Mouse (Mus musculus) embryo, embryonic 11 days (tissue): ENCODE measurements at regions not wholly inside any gene's neighbourhood (a gene's known extent, or its start where the extent isn't known, plus 50 kb on each side); places are given as distances from the start of the nearest gene placed in this dataset.
A peak's percentile ranks its signal among the peaks of the same experiment; 100 is the strongest.

Experiments used
- DNase-seq: peaks from one replicate; pipeline ENCODE4 v3.0.0-alpha.2; 2015

- DNase-seq: no peak
These were observed 325.0 kb downstream of the Gm49356 start for GRCm38 (mm10) chr15:59214096-59214495.

DNA sequence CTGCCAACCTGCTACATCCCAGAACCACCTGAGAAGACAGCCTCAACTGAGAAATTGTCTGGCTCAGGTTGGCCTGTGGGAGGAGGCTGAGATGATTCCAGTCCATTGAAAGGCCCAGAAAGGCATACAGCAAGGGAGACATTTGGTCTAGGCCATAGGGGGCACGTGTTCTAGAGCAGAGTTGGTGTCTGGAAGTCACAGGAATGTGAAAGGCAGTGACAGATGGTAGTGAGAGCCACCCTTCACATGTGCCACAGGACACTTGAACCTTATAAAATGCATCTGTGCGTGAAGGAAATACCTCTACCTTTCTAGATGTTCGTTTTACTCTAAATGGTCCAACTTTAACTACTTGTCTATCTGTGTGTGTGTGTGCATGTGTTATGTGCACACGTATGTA lies 326.1 kb downstream of the Gm49356 start:
- DNase-seq: no peak

- DNase-seq: no peak
These were observed 328.4 kb downstream of the Gm49356 start for GRCm38 (mm10) chr15:59217481-59217880.

- no peak for DNase-seq
These were observed 329.8 kb downstream of the Gm49356 start for GRCm38 (mm10) chr15:59218916-59219315.

GRCm38 (mm10) chr15:59225637-59226036 lies 336.5 kb downstream of the Gm49356 start:
- DNase-seq: no peak

- DNase-seq: no peak
These were observed 338.2 kb downstream of the Gm49356 start for GRCm38 (mm10) chr15:59227293-59227692.

DNA sequence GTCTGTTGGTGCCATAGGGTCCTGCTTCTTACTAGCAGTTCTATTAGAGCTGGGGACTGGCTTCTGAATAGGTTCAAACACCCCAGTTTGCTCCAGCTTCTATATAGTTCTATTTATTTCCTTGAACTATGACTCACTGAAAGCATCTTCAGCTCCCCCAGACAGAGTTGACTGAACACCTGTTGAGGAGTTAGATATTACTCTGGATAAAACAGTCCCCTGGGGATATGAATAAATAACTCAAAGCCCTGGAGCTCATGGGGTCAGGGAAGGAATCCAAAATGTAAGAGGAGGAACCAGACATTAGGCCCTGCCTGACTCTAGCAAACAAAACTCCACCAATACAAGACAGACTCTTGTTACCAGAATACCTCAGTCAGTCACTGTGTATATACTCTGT lies 341.4 kb downstream of the Gm49356 start:
- DNase-seq: no peak

DNA sequence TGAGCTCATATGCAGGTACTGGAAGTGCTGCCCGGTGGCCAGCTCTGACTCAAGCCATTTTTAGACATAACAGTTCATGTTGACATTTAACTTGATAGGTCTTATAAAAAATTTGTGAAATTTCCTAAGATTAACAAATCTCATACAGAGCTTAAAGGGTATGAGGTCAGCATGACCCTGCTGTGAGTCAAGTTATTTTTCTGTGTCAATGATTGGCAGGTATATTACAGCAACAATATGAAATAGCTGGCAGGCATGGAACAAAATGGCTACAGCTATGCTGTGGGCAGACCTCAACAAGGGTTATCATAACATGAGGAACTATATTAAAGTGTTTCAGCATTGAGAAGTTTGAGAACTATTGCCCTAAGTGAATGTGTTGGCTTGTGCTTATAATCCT lies 342.6 kb downstream of the Gm49356 start:
- DNase-seq: no peak

DNA sequence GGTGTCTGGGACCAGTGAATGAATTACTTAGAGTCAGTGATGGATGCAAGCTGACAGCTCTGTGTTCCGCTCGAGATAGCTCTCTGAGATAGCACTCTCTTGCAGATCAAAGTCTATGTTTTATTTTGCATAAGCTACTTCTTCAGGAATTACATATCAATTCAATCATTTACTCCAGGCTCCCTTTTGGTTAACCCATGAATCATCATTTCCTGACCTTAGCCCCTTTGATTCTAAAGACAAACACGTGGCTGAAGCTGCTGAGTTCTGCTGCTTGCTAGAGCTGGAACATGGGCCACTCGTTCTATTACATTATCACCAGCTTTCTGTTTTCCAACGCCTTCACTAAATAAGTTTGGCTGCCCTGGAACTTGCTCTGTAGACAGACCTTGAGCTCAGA lies 343.2 kb downstream of the Gm49356 start:
- DNase-seq: no peak

DNA sequence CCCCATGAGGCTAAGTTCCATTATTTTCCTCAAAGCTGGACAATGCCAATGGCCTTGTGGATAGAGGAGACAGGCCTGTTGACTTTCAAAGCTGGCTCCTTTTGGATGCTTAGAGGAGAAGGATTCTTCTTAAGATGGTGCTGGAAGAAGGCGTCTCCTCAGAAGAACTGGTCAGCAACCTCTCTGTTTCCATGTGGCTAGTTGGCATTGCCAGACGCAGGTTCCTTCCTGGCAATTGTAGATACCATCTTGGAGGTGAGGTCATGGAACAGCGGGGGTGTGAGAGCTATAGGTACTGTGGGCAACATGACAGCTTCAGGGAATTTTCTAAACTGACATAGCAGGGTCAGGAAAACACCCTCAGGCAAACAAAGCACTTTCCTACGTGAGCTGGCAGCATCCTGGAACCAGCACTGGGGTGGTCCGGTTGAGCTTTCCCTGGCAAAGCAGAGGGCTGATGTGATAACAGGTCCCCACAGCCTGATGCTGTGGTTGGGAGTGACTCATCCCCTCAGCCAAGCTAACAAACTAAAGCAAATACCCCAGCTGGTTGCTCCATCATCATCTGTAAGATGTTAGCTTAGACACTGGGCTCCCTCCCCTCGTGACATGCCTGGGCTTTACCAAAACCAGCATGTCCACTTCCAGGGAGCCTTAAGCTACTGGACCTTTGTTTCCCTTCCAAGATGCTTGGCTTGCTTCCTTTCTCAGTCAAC lies 348.5 kb downstream of the Gm49356 start:
- DNase-seq: no peak

GRCm38 (mm10) chr15:59241752-59242151 lies 352.7 kb downstream of the Gm49356 start:
- DNase-seq: no peak

DNA sequence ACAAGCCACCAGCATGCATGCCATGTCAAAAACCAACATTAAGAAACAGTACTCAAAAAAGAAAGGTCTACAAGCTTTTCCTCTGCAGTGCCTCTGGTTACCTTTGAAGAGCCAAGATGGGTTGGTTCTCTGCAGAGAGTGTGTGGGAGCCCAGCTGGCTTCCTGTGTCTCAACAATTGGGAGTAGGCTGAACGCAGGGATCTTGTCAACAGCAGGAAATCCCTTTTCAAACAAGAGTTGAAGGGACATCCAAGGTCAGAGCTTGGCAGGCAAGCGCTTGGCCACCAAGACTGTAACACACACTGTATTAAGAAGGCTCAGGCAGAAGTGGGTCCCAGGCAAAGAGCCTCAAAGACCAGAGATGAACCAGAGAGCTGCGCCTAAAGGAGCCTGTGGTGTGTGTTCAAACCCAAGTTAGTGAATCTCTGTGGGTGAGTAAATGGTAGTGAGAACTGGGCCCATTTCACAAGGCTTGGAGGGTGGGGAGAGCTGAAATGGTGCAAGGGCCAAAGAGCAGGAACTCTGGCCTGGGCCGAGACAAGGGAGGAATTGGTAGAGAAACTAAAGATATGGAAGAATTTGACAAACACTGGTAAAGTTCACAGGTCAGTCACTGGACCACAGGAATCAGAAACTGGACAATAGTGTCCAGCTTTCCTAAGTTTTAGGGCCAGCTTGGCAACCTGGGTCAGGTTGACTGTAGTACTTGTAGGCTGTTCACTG lies 357.0 kb downstream of the Gm49356 start:
- no peak for DNase-seq

DNA sequence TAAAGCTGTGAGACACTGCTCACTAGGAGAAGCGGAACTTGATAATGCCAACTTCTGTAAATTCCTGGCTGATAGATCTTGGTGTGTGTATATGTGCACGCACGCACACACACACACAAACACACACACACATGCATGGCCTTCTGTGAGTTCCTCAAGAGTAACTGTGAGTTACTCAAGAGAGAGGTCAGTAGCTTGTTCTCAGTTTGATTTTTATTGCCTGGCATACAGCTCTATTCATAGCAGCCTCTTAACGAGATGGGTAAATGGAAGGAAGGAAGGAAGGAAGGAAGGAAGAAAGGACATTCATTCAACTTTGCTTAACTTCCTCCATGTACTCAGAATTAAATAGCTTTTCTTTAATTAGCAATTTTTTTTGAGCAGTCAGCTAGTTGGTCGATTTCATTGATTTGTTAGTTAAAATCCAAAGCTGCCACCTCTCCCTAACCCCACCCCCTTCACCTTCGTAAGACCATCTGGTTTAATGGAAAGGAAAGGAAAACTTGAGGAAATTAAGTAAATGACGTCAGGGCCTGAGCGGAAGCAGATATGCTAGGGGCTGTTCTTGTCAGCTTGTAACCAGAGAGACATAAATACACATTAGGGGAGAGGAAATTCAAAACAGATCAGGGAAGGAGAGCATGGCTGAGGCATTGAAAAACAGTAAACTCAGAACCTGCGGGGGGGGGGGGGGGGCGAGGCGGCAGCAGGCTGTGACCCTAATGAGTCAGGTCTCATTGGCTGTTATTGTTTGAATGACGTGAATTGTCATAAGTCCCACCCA lies 359.6 kb downstream of the Gm49356 start:
- peak; percentile 50 for DNase-seq

GRCm38 (mm10) chr15:59261380-59261779 lies 372.3 kb downstream of the Gm49356 start:
- no peak for DNase-seq

DNA sequence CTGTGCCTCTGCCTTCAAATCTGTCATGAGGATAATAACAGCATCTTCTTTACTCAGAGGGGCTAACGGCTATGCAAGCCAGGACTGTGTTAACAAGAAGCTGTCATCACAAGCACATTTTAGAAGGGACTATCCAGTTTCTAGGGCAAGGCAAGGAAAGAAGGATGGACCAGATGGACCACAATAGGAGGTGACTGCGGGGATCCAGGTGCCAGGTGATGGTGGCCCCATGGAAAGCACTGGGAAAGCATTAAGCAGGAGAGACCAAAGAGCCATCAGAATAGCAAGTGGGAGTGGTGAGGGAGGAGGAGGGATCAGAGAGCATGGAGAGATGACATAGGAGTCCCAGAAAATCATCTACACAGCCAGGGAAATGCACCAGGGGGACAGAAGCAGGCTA lies 373.3 kb downstream of the Gm49356 start:
- DNase-seq: no peak

DNA sequence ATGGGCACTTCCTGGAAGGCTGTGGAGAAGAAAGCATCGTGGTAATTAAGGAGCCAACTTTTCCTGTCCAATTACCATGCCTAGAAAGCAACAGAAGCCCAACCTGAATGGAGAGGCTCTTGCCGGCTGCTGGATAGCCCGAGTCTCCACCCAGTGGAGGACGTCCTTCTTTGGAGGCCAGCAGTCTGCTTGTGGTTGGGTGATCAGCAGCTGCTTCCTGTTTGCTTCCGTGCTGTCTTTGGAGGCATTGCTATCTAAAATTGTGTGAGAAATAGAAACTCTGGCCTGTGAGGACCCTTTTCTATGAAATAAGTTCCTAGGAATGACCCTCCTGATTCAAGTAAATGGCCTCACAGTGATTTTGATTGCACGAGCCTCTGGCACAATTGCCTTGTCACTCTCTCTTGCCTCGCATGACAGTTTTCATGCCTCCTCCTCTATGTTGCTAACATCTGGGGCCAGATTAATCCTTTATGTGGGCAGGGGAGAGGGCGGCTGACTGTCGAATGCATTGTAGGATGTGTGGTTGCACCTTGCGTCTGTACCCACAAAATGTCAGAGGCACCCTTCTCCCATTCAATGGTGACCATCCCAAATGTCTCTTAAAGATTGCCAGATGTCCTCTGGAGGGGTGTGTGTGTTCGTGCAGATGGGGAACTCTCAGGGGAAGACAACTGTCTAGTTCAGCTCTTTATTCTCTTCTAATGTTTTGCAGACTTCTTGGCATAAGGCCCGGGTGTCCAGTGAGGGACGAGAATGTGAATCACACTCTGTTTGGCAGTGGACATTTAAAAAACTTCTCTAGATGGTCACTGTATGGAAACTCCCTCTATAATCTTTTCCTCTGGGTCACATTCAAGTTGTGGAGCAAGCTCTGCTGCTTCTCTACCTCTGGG lies 374.6 kb downstream of the Gm49356 start:
- peak; percentile 26 for DNase-seq
